Mouse (Mus musculus) liver, embryonic 14.5 days (tissue): ENCODE results near the gene Surf2.

Source experiments
- CTCF ChIP-seq: IDR thresholded peaks from 2 replicates; pipeline ENCODE4 v1.5.1; 2016; ENCODE audit warnings: antibody characterized with exemption, low read depth, control low read depth
- EP300 ChIP-seq: IDR thresholded peaks from 2 replicates; pipeline ENCODE4 v1.6.1; 2016; ENCODE audit warnings: antibody characterized with exemption, low read depth

GRCm38 (mm10) chr2:26900731-26901130 lies 15.4 kb upstream of the Surf2 start:
- TF ChIP-seq CTCF = no peak
- no peak for TF ChIP-seq EP300
